In the genomic region with DNA sequence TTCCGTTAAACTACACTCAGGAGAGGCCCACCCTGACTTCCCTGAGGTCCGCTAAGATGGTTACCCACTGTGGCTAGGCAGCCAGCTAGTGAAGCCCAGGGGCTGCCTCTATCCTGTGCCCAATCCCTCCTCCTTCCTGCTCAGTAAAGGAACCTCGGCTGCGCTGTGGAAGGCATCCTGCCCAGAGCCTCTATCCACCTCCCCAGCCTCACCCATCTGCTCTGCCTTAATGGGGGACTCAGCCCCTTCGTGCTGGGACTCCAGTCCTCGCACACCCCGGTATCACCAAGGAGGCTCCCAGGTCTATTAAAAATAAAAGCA, we compare ENCODE assay signal across 8 mouse cellular contexts. TPM values are rescaled to one million over a fixed set of nuclear protein-coding genes. Genes with fewer than 3 reads are reported as not detected.
DNase-seq lines count a peak whose midpoint lies in the region; ATAC-seq and TF ChIP-seq lines count a peak whose summit lies in the region.

No protein-coding gene starts in this region.

- H3K79me2 ChIP-seq in CH12.LX (replicated peaks; ENCODE audit: control insufficient read depth, extremely low read depth, insufficient read depth, poor library complexity, severe bottlenecking): peaks cover 33% of the 10 kb centered on the region

- H3K27ac ChIP-seq in heart, embryonic 16.5 days (ENCODE audit: low read length): peak overlapping the region; percentile 34; the same call in 1 of the 2 replicates
- H3K27ac ChIP-seq in heart, embryonic 10.5 days: no peak overlapping the region
- H3K27ac ChIP-seq in CH12.LX (ENCODE audit: insufficient read depth, low read depth): peak overlapping the region; percentile 95
- peak overlapping the region; percentile 81; the same call in 1 of the 2 replicates for H3K27ac ChIP-seq in cortical plate, adult 2 months (ENCODE audit: insufficient read depth, low read length)
- no peak overlapping the region for H3K27ac ChIP-seq in intestine, postnatal 0 days (ENCODE audit: low read depth, low read length)
- H3K27ac ChIP-seq in olfactory bulb, adult 2 months (ENCODE audit: insufficient read depth, low read depth, low read length): peak overlapping the region; percentile 47; the same call in 1 of the 2 replicates

- 0 out of 2 replicates have a peak, but pooled peaks have one; percentile 9 for TF ChIP-seq POLR2A in CH12.LX (IDR thresholded peaks at IDR 0.05; ENCODE audit: low read depth, low read length)
- TF ChIP-seq POLR2A in cortical plate, adult 2 months (IDR thresholded peaks at IDR 0.05; ENCODE audit: extremely low read depth, insufficient read depth, low read length): no peak
- no peak for TF ChIP-seq POLR2A in olfactory bulb, adult 2 months (IDR thresholded peaks at IDR 0.05; ENCODE audit: insufficient read depth, low read depth, low read length)

- H3K9ac ChIP-seq in heart, embryonic 16.5 days (ENCODE audit: low read length): peak overlapping the region; percentile 62
- peak overlapping the region; percentile 76 for H3K9ac ChIP-seq in CH12.LX (ENCODE audit: insufficient read depth, low read depth)
- no peak overlapping the region for H3K9ac ChIP-seq in intestine, postnatal 0 days (ENCODE audit: low read depth, low read length)

- TF ChIP-seq CTCF in CH12.LX (conservative IDR thresholded peaks at IDR 0.05 in 1 of 2, IDR thresholded peaks at IDR 0.05 in 1 of 2; ENCODE audit: low read depth in 2 of 2, low read length in 2 of 2): no peak
- TF ChIP-seq CTCF in cortical plate, adult 2 months (IDR thresholded peaks at IDR 0.05; ENCODE audit: extremely low read depth, insufficient read depth, low read length): no peak
- TF ChIP-seq CTCF in intestine, postnatal 0 days (IDR thresholded peaks at IDR 0.05; ENCODE audit: low read depth): no peak
- no peak for TF ChIP-seq CTCF in olfactory bulb, adult 2 months (IDR thresholded peaks at IDR 0.05; ENCODE audit: insufficient read depth, low read depth, low read length)

- H3K4me1 ChIP-seq in heart, embryonic 16.5 days (ENCODE audit: control insufficient read depth, insufficient read depth, low read length): peaks cover 16% of the 10 kb centered on the region
- H3K4me1 ChIP-seq in heart, embryonic 10.5 days: peaks cover 37% of the 10 kb centered on the region
- H3K4me1 ChIP-seq in CH12.LX (ENCODE audit: control insufficient read depth in 1 of 2, insufficient read depth in 2 of 2): peaks cover 35 to 69% of the 10 kb centered on the region in 2 experiments
- H3K4me1 ChIP-seq in cortical plate, adult 2 months (ENCODE audit: control insufficient read depth, insufficient read depth, low read length): peaks cover 6% of the 10 kb centered on the region; the same call in 1 of the 2 replicates
- no peaks in the 10 kb centered on the region for H3K4me1 ChIP-seq in intestine, postnatal 0 days (replicated peaks; ENCODE audit: control insufficient read depth, insufficient read depth, low read length)
- peaks cover 34% of the 10 kb centered on the region for H3K4me1 ChIP-seq in olfactory bulb, adult 2 months (ENCODE audit: control insufficient read depth, insufficient read depth, low read length)

- 15% methylated on average over 7 of the region's 7 CpGs for WGBS in heart, embryonic 16.5 days
- WGBS in heart, embryonic 10.5 days: 27% methylated on average over 7 of the region's 7 CpGs
- WGBS in intestine, postnatal 0 days: 30% methylated on average over 7 of the region's 7 CpGs
- 14% methylated on average over 7 of the region's 7 CpGs for WGBS in olfactory bulb, adult 2 months

- peaks cover 25% of the 10 kb centered on the region for H3K27me3 ChIP-seq in heart, embryonic 16.5 days (ENCODE audit: control insufficient read depth, insufficient read depth, low read length)
- peaks cover 54% of the 10 kb centered on the region for H3K27me3 ChIP-seq in heart, embryonic 10.5 days (ENCODE audit: insufficient read depth, poor library complexity, severe bottlenecking)
- H3K27me3 ChIP-seq in CH12.LX (replicated peaks): no peaks in the 10 kb centered on the region
- H3K27me3 ChIP-seq in intestine, postnatal 0 days (replicated peaks; ENCODE audit: control insufficient read depth, insufficient read depth, low read length): peaks cover 13% of the 10 kb centered on the region; the same call in 1 of the 2 replicates

- in situ Hi-C loops in CH12.LX (cut with MboI; ENCODE audit: low pct_ligation_motif_present, low pct_unique_long_range_greater_than_20kb, low sequenced_read_pairs): loop anchor here (5.0 to 10.0 kb wide), 5 partner anchors 79 to 1221 kb away; partner anchors contain the start of genes Mvp, Pagr1a, Pagr1b and Tbx6

- no peaks in the 10 kb centered on the region for H3K36me3 ChIP-seq in heart, embryonic 16.5 days (ENCODE audit: control insufficient read depth, insufficient read depth)
- 0 out of 2 replicates have a peak, but pooled peaks cover 3% of the 10 kb centered on the region for H3K36me3 ChIP-seq in heart, embryonic 10.5 days
- peaks cover 33 to 39% of the 10 kb centered on the region in 2 experiments for H3K36me3 ChIP-seq in CH12.LX (replicated peaks in 1 of 2; ENCODE audit: control insufficient read depth in 1 of 2, insufficient read depth in 1 of 2, low read length in 1 of 2)
- peaks cover 8% of the 10 kb centered on the region; the same call in 1 of the 2 replicates for H3K36me3 ChIP-seq in intestine, postnatal 0 days (ENCODE audit: control insufficient read depth, insufficient read depth)

- H3K4me3 ChIP-seq in heart, embryonic 16.5 days (ENCODE audit: low read length): peak overlapping the region; percentile 49
- H3K4me3 ChIP-seq in heart, embryonic 10.5 days: no peak overlapping the region; the same call in 1 of the 2 replicates
- H3K4me3 ChIP-seq in CH12.LX (replicated peaks in 1 of 3; ENCODE audit: low read depth in 2 of 3, low read length in 2 of 3, poor library complexity in 1 of 3): peak overlapping the region; percentile 85 to 86 (median 85)
- peak overlapping the region; percentile 94 for H3K4me3 ChIP-seq in cortical plate, adult 2 months (ENCODE audit: insufficient read depth, low read length)
- peak overlapping the region; percentile 33; the same call in 1 of the 2 replicates for H3K4me3 ChIP-seq in intestine, postnatal 0 days (ENCODE audit: low read depth, low read length)
- H3K4me3 ChIP-seq in olfactory bulb, adult 2 months (ENCODE audit: insufficient read depth, low read depth, low read length): peak overlapping the region; percentile 67

- H3K4me2 ChIP-seq in heart, embryonic 16.5 days (ENCODE audit: low read depth, low read length): no peak overlapping the region
- peak overlapping the region; percentile 92 for H3K4me2 ChIP-seq in CH12.LX (ENCODE audit: insufficient read depth, low read depth, poor library complexity, severe bottlenecking)
- 0 out of 2 replicates have a peak overlapping the region, but pooled peaks have one; percentile 17 for H3K4me2 ChIP-seq in intestine, postnatal 0 days (replicated peaks; ENCODE audit: low read depth)

- TF ChIP-seq RAD21 in CH12.LX (IDR thresholded peaks at IDR 0.05; ENCODE audit: low read depth, low read length): no peak

- DNase-seq in heart, embryonic 10.5 days (ENCODE audit: low spot score): no peak
- no peak for DNase-seq in CH12.LX (ENCODE audit: extremely low read depth)
- no peak for DNase-seq in embryo, embryonic 10.5 days (ENCODE audit: low spot score)

- no peaks in the 10 kb centered on the region for H3K9me3 ChIP-seq in heart, embryonic 16.5 days (replicated peaks; ENCODE audit: control insufficient read depth, low read length)
- H3K9me3 ChIP-seq in heart, embryonic 10.5 days: no peaks in the 10 kb centered on the region
- peaks cover 1% of the 10 kb centered on the region for H3K9me3 ChIP-seq in CH12.LX (replicated peaks; ENCODE audit: low read length)
- no peaks in the 10 kb centered on the region for H3K9me3 ChIP-seq in intestine, postnatal 0 days (ENCODE audit: control insufficient read depth)

- no peak for TF ChIP-seq EP300 in CH12.LX (IDR thresholded peaks at IDR 0.05; ENCODE audit: low read length)

- dilution Hi-C loops in CH12.LX (cut with MboI; ENCODE audit: extremely low pct_ligation_motif_present, extremely low pct_unique_long_range_greater_than_20kb, low sequenced_read_pairs): no loop called here

- no peak for ATAC-seq in heart, embryonic 16.5 days (replicated peaks; ENCODE audit: extremely low read depth, insufficient read depth, low FRiP score)
- ATAC-seq in intestine, postnatal 0 days: no peak
- no peak for ATAC-seq in megakaryocyte-erythroid progenitor cell, adult 5-6 weeks (replicated peaks; ENCODE audit: low FRiP score, low TSS enrichment, poor library complexity, severe bottlenecking)

RNA-seq across cellular contexts. Expression of gene Coro1a, which starts 3.9 kb away (rescaled TPM):
- 57.7 and 131 TPM in 2 replicates for polyA plus RNA-seq in heart, embryonic 16.5 days (2015; fragmentation: Nextera tagmentation; extraction: Ambion mirVana)
- polyA plus RNA-seq in heart, embryonic 10.5 days (2016; fragmentation: Nextera tagmentation; extraction: Ambion mirVana): 10.0 and 21.7 TPM in 2 replicates
- total RNA-seq in CH12.LX (2012; rRNA removed) (287 and 312 TPM in 2 replicates), CH12.LX (2014; rRNA removed) (349 and 371 TPM in 2 replicates)
- 203 and 228 TPM in 2 replicates for polyA plus RNA-seq in CH12.LX (2012; ENCODE audit: insufficient read length, low read depth)
- polyA plus RNA-seq in cortical plate, adult 2 months (2012; rRNA removed): 204 and 218 TPM in 2 replicates
- 21.5 TPM in 2 replicates for polyA plus RNA-seq in intestine, postnatal 0 days (2015; fragmentation: Nextera tagmentation; extraction: Ambion mirVana)
- polyA plus RNA-seq in olfactory bulb, adult 2 months (2012; ENCODE audit: insufficient read depth, insufficient read length, low replicate concordance, missing spikeins): 309 and 598 TPM in 2 replicates
- 31.8 and 35.5 TPM in 2 replicates for total RNA-seq in megakaryocyte-erythroid progenitor cell, adult 5-6 weeks (2014; fragmentation: Nextera tagmentation)
- 40.7 and 41.2 TPM in 2 replicates for total RNA-seq in megakaryocyte-erythroid progenitor cell, adult 5-6 weeks (2017)

RNA-seq across cellular contexts. Expression of gene Slx1b, which starts 8.1 kb away (rescaled TPM):
- polyA plus RNA-seq in heart, embryonic 16.5 days (2015; fragmentation: Nextera tagmentation; extraction: Ambion mirVana): 6.6 and 6.7 TPM in 2 replicates
- 6.9 and 8.8 TPM in 2 replicates for polyA plus RNA-seq in heart, embryonic 10.5 days (2016; fragmentation: Nextera tagmentation; extraction: Ambion mirVana)
- total RNA-seq in CH12.LX (2012; rRNA removed) (5.0 and 5.6 TPM in 2 replicates), CH12.LX (2014; rRNA removed) (4.4 and 4.7 TPM in 2 replicates)
- polyA plus RNA-seq in CH12.LX (2012; ENCODE audit: insufficient read length, low read depth): 5.6 and 8.3 TPM in 2 replicates
- 31.2 and 33.8 TPM in 2 replicates for polyA plus RNA-seq in cortical plate, adult 2 months (2012; rRNA removed)
- 4.8 and 5.5 TPM in 2 replicates for polyA plus RNA-seq in intestine, postnatal 0 days (2015; fragmentation: Nextera tagmentation; extraction: Ambion mirVana)
- not detected in 2 replicates for polyA plus RNA-seq in olfactory bulb, adult 2 months (2012; ENCODE audit: insufficient read depth, insufficient read length, low replicate concordance, missing spikeins)
- 3.7 and 9.3 TPM in 2 replicates for total RNA-seq in megakaryocyte-erythroid progenitor cell, adult 5-6 weeks (2014; fragmentation: Nextera tagmentation)
- total RNA-seq in megakaryocyte-erythroid progenitor cell, adult 5-6 weeks (2017): 2.9 and 3.0 TPM in 2 replicates

RNA-seq across cellular contexts. Expression of gene Bola2, which starts 8.5 kb away (rescaled TPM):
- 75.4 and 85.6 TPM in 2 replicates for polyA plus RNA-seq in heart, embryonic 16.5 days (2015; fragmentation: Nextera tagmentation; extraction: Ambion mirVana)
- 135 and 159 TPM in 2 replicates for polyA plus RNA-seq in heart, embryonic 10.5 days (2016; fragmentation: Nextera tagmentation; extraction: Ambion mirVana)
- total RNA-seq in CH12.LX (2012; rRNA removed): 136 and 155 TPM in 2 replicates
- 60.4 and 72.8 TPM in 2 replicates for total RNA-seq in CH12.LX (2014; rRNA removed)
- 341 and 353 TPM in 2 replicates for polyA plus RNA-seq in CH12.LX (2012; ENCODE audit: insufficient read length, low read depth)
- polyA plus RNA-seq in cortical plate, adult 2 months (2012; rRNA removed): 51.2 and 55.8 TPM in 2 replicates
- 80.4 and 98.2 TPM in 2 replicates for polyA plus RNA-seq in intestine, postnatal 0 days (2015; fragmentation: Nextera tagmentation; extraction: Ambion mirVana)
- not detected in 2 replicates for polyA plus RNA-seq in olfactory bulb, adult 2 months (2012; ENCODE audit: insufficient read depth, insufficient read length, low replicate concordance, missing spikeins)
- total RNA-seq in megakaryocyte-erythroid progenitor cell, adult 5-6 weeks (2014; fragmentation: Nextera tagmentation): 212 and 218 TPM in 2 replicates
- 107 and 179 TPM in 2 replicates for total RNA-seq in megakaryocyte-erythroid progenitor cell, adult 5-6 weeks (2017)

RNA-seq across cellular contexts. Expression of gene Sult1a1, which starts 27.5 kb away (rescaled TPM):
- polyA plus RNA-seq in heart, embryonic 16.5 days (2015; fragmentation: Nextera tagmentation; extraction: Ambion mirVana): 17.4 and 18.5 TPM in 2 replicates
- 0.34 and 0.94 TPM in 2 replicates for polyA plus RNA-seq in heart, embryonic 10.5 days (2016; fragmentation: Nextera tagmentation; extraction: Ambion mirVana)
- total RNA-seq in CH12.LX (2012; rRNA removed) (0.17 and 0.34 TPM in 2 replicates), CH12.LX (2014; rRNA removed) (0.80 and 0.87 TPM in 2 replicates)
- 0.87 and 1.4 TPM in 2 replicates for polyA plus RNA-seq in CH12.LX (2012; ENCODE audit: insufficient read length, low read depth)
- polyA plus RNA-seq in cortical plate, adult 2 months (2012; rRNA removed): 14.1 and 16.5 TPM in 2 replicates
- polyA plus RNA-seq in intestine, postnatal 0 days (2015; fragmentation: Nextera tagmentation; extraction: Ambion mirVana): 6.8 and 8.2 TPM in 2 replicates
- polyA plus RNA-seq in olfactory bulb, adult 2 months (2012; ENCODE audit: insufficient read depth, insufficient read length, low replicate concordance, missing spikeins): not detected in 2 replicates
- not detected in 2 replicates for total RNA-seq in megakaryocyte-erythroid progenitor cell, adult 5-6 weeks (2014; fragmentation: Nextera tagmentation)
- total RNA-seq in megakaryocyte-erythroid progenitor cell, adult 5-6 weeks (2017): not detected in 2 replicates

RNA-seq across cellular contexts. Expression of gene Sgf29, which starts 54.6 kb away (rescaled TPM):
- polyA plus RNA-seq in heart, embryonic 16.5 days (2015; fragmentation: Nextera tagmentation; extraction: Ambion mirVana): 36.1 and 39.1 TPM in 2 replicates
- polyA plus RNA-seq in heart, embryonic 10.5 days (2016; fragmentation: Nextera tagmentation; extraction: Ambion mirVana): 36.6 and 44.3 TPM in 2 replicates
- 45.9 and 55.6 TPM in 2 replicates for total RNA-seq in CH12.LX (2012; rRNA removed)
- total RNA-seq in CH12.LX (2014; rRNA removed): 20.5 and 31.7 TPM in 2 replicates
- polyA plus RNA-seq in CH12.LX (2012; ENCODE audit: insufficient read length, low read depth): 70.0 and 71.7 TPM in 2 replicates
- polyA plus RNA-seq in cortical plate, adult 2 months (2012; rRNA removed): 38.1 and 43.4 TPM in 2 replicates
- 21.7 and 25.8 TPM in 2 replicates for polyA plus RNA-seq in intestine, postnatal 0 days (2015; fragmentation: Nextera tagmentation; extraction: Ambion mirVana)
- polyA plus RNA-seq in olfactory bulb, adult 2 months (2012; ENCODE audit: insufficient read depth, insufficient read length, low replicate concordance, missing spikeins): not detected in 2 replicates
- 100 and 125 TPM in 2 replicates for total RNA-seq in megakaryocyte-erythroid progenitor cell, adult 5-6 weeks (2014; fragmentation: Nextera tagmentation)
- 37.4 and 51.0 TPM in 2 replicates for total RNA-seq in megakaryocyte-erythroid progenitor cell, adult 5-6 weeks (2017)

Comparison
In these comparisons a context has a peak if more than half of its experiments do, and no peak if none do; other contexts are left out.
1. H3K27ac ChIP-seq: peak in heart, embryonic 16.5 days (single experiment), CH12.LX (single experiment), cortical plate, adult 2 months (single experiment) and olfactory bulb, adult 2 months (single experiment); none in heart, embryonic 10.5 days (single experiment) and intestine, postnatal 0 days (single experiment).
2. RNA of gene Bola2, which starts 8.5 kb away (polyA plus RNA-seq): 341 to 353 TPM in CH12.LX, 135 to 159 TPM in heart, embryonic 10.5 days, 80.4 to 98.2 TPM in intestine, postnatal 0 days, 75.4 to 85.6 TPM in heart, embryonic 16.5 days and 51.2 to 55.8 TPM in cortical plate, adult 2 months; not detected in olfactory bulb, adult 2 months; every median in the first group is over 10 times any median in the second.